Mouse (Mus musculus): Measurements from ENCODE around the gene Fhad1.

DNA sequence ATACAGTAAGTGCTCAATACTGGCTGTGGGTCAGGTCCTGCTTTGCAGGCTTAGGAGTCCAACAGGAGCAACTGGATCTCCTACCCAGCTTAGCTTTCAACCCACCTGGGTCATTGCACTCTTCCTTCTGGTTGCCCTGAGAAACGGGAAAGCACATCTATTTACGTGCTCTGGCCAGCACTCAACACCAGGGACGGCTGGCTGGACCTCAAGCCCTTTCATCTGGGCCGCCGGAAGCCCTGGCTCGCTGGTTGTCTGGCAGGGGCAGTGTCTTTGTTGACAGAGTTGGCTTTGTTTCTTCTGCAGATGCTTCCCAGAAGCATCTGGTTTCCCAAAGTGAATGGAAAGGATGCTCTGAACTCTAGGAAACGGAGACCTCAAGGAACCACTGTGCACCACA is 100.8 kb downstream of the Fhad1 start:
- TF ChIP-seq EP300 (IDR thresholded peaks at IDR 0.05; ENCODE audit: insufficient read depth, low read depth, low read length) (no peak), CTCF (IDR thresholded peaks at IDR 0.05; ENCODE audit: low read depth, low read length) (no peak), POLR2A (IDR thresholded peaks at IDR 0.05; ENCODE audit: insufficient read depth, low read length) (no peak)

All from ES-Bruce4 (cell line).